In genomic region chr4:155811929-155812664, GRCm38 (mm10) we compare ENCODE assay signal across 8 mouse cellular contexts. TPM values are rescaled to one million over a fixed set of nuclear protein-coding genes. Genes with fewer than 3 reads are reported as not detected.
DNase-seq lines count a peak whose midpoint lies in the region; ATAC-seq and TF ChIP-seq lines count a peak whose summit lies in the region.

Ccnl2 (plus strand) TSS chr4:155812489.

- H3K27ac ChIP-seq in embryonic facial prominence, embryonic 14.5 days (replicated peaks; ENCODE audit: low read depth, low read length), result peak within 1 kb of the TSS; percentile 93
- H3K27ac ChIP-seq in heart, adult 2 months, result peak within 1 kb of the TSS; percentile 98
- H3K27ac ChIP-seq in limb, embryonic 13.5 days, result peak within 1 kb of the TSS; percentile 82
- peak within 1 kb of the TSS; percentile 90 for H3K27ac ChIP-seq in midbrain, embryonic 16.5 days (ENCODE audit: low read length)

- intact Hi-C loops in heart, adult 2 months (cut with DNase I), result loop anchor here (1.0 to 5.0 kb wide), 3 partner anchors 9 to 140 kb away; partner anchors contain the start of gene Aurkaip1

- H3K4me2 ChIP-seq in embryonic facial prominence, embryonic 14.5 days (ENCODE audit: low read depth, low read length), result peak within 1 kb of the TSS; percentile 78
- H3K4me2 ChIP-seq in limb, embryonic 13.5 days (replicated peaks), result peak within 1 kb of the TSS; percentile 95
- H3K4me2 ChIP-seq in midbrain, embryonic 16.5 days (ENCODE audit: low read length), result peak within 1 kb of the TSS; percentile 95

- no peaks in the 10 kb centered on the region for H3K27me3 ChIP-seq in embryonic facial prominence, embryonic 14.5 days (replicated peaks; ENCODE audit: control insufficient read depth, insufficient read depth, low read length)
- no peaks in the 10 kb centered on the region for H3K27me3 ChIP-seq in heart, adult 2 months (ENCODE audit: control insufficient read depth, insufficient read depth, low read length)
- H3K27me3 ChIP-seq in limb, embryonic 13.5 days, result no peaks in the 10 kb centered on the region
- H3K27me3 ChIP-seq in midbrain, embryonic 16.5 days (ENCODE audit: control insufficient read depth, insufficient read depth, low read depth, low read length), result no peaks in the 10 kb centered on the region

- peaks cover 10% of the 10 kb centered on the region for H3K79me2 ChIP-seq in heart, adult 2 months (replicated peaks; ENCODE audit: control insufficient read depth, insufficient read depth, low read length)

- 0 out of 2 replicates have a peak, but pooled peaks have one; percentile 17 for TF ChIP-seq EP300 in heart, adult 2 months (IDR thresholded peaks at IDR 0.05; ENCODE audit: insufficient read depth, low read depth, low read length)

- no peak for TF ChIP-seq CTCF in heart, adult 2 months (IDR thresholded peaks at IDR 0.05)

- peaks cover 77% of the 10 kb centered on the region for H3K36me3 ChIP-seq in embryonic facial prominence, embryonic 14.5 days (ENCODE audit: control insufficient read depth, insufficient read depth, low read length)
- H3K36me3 ChIP-seq in heart, adult 2 months (ENCODE audit: control insufficient read depth, insufficient read depth, low read length), result peaks cover 27% of the 10 kb centered on the region
- H3K36me3 ChIP-seq in limb, embryonic 13.5 days, result peaks cover 74% of the 10 kb centered on the region
- H3K36me3 ChIP-seq in midbrain, embryonic 16.5 days (ENCODE audit: control insufficient read depth, insufficient read depth, low read length), result peaks cover 46% of the 10 kb centered on the region

- peak within 1 kb of the TSS; percentile 100 for H3K4me3 ChIP-seq in embryonic facial prominence, embryonic 14.5 days (ENCODE audit: low read depth, low read length)
- peak within 1 kb of the TSS; percentile 99 for H3K4me3 ChIP-seq in heart, adult 2 months
- peak within 1 kb of the TSS; percentile 100 for H3K4me3 ChIP-seq in limb, embryonic 13.5 days
- peak within 1 kb of the TSS; percentile 83 for H3K4me3 ChIP-seq in midbrain, embryonic 16.5 days (ENCODE audit: low read depth, low read length)

- peak within 1 kb of the TSS; percentile 100 for H3K9ac ChIP-seq in embryonic facial prominence, embryonic 14.5 days (ENCODE audit: low read depth, low read length)
- H3K9ac ChIP-seq in heart, adult 2 months (ENCODE audit: low read depth, low read length), result peak within 1 kb of the TSS; percentile 94
- H3K9ac ChIP-seq in limb, embryonic 13.5 days, result peak within 1 kb of the TSS; percentile 100
- peak within 1 kb of the TSS; percentile 98 for H3K9ac ChIP-seq in midbrain, embryonic 16.5 days (ENCODE audit: low read depth, low read length)

- peak; percentile 99 for ATAC-seq in embryonic facial prominence, embryonic 14.5 days (ENCODE audit: low read depth)
- ATAC-seq in limb, embryonic 13.5 days (ENCODE audit: low FRiP score, low read depth), result peak; percentile 99
- peak; percentile 99 for ATAC-seq in midbrain, embryonic 16.5 days

- H3K9me3 ChIP-seq in embryonic facial prominence, embryonic 14.5 days (ENCODE audit: control insufficient read depth, low read length), result no peaks in the 10 kb centered on the region
- H3K9me3 ChIP-seq in limb, embryonic 13.5 days, result no peaks in the 10 kb centered on the region
- no peaks in the 10 kb centered on the region for H3K9me3 ChIP-seq in midbrain, embryonic 16.5 days (replicated peaks; ENCODE audit: control insufficient read depth, low read length, poor library complexity, severe bottlenecking)

- 2% methylated on average over 34 of the region's 60 CpGs for WGBS in embryonic facial prominence, embryonic 14.5 days
- under 1% methylated on average over 60 of the region's 60 CpGs for whole genome bisulfite sequencing in heart, adult 2 months
- under 1% methylated on average over 60 of the region's 60 CpGs for WGBS in limb, embryonic 13.5 days
- WGBS in midbrain, embryonic 16.5 days, result under 1% methylated on average over 51 of the region's 60 CpGs

- TF ChIP-seq POLR2A in heart, adult 2 months (IDR thresholded peaks at IDR 0.05; ENCODE audit: insufficient read depth, low read depth, low read length), result peak; percentile 73

- peaks cover 14% of the 10 kb centered on the region for H3K4me1 ChIP-seq in embryonic facial prominence, embryonic 14.5 days (ENCODE audit: control insufficient read depth, insufficient read depth, low read length)
- H3K4me1 ChIP-seq in heart, adult 2 months (ENCODE audit: control insufficient read depth, insufficient read depth, low read length), result peaks cover 6% of the 10 kb centered on the region
- peaks cover 17% of the 10 kb centered on the region for H3K4me1 ChIP-seq in limb, embryonic 13.5 days
- H3K4me1 ChIP-seq in midbrain, embryonic 16.5 days (ENCODE audit: control insufficient read depth, insufficient read depth, low read length), result peaks cover 21% of the 10 kb centered on the region

- peak; percentile 95 for DNase-seq in 3T3-L1 (ENCODE audit: low read depth, low spot score)
- DNase-seq in adrenal gland, postnatal 4 days (ENCODE audit: low spot score in 2 of 2), result peak; percentile 82 to 91
- peak; percentile 98 for DNase-seq in embryonic facial prominence, embryonic 14.5 days (ENCODE audit: low spot score)
- peak; percentile 93 to 96 for DNase-seq in heart, adult 2 months
- peak; percentile 92 to 94 for DNase-seq in kidney, adult 8-10 months
- peak; percentile 85 to 94 for DNase-seq in spleen, postnatal 10 days (ENCODE audit: low spot score in 2 of 2)

RNA-seq across cellular contexts. Expression of gene Ccnl2, which starts in this region (rescaled TPM):
- 100 to 1,000 TPM; 153 to 155 TPM for total RNA-seq in adrenal gland, postnatal 4 days (2021)
- polyA plus RNA-seq in embryonic facial prominence, embryonic 14.5 days (2014; fragmentation: Nextera tagmentation; extraction: Ambion mirVana), result 163 and 175 TPM in 2 replicates
- 10 to 100 TPM; 26.6 to 27.4 TPM for total RNA-seq in heart, adult 2 months (2021)
- 46.0 and 69.4 TPM in 2 replicates for polyA plus RNA-seq in heart, adult 2 months (2012; rRNA removed)
- 211 and 231 TPM in 2 replicates for polyA plus RNA-seq in limb, embryonic 13.5 days (2015; fragmentation: Nextera tagmentation; extraction: Ambion mirVana)
- polyA plus RNA-seq in midbrain, embryonic 16.5 days (2015; fragmentation: Nextera tagmentation; extraction: Ambion mirVana), result 148 and 154 TPM in 2 replicates

Comparison
In these comparisons a context has a peak if more than half of its experiments do, and no peak if none do; other contexts are left out.
1. Peak in every context shown above with its lines: DNase-seq, ATAC-seq, H3K4me3 ChIP-seq and H3K27ac ChIP-seq.
2. RNA of gene Ccnl2 (total RNA-seq): 153 to 155 TPM in adrenal gland, postnatal 4 days; 26.6 to 27.4 TPM in heart, adult 2 months; every median in the first group is over 4 times any median in the second.